In the genomic region with DNA sequence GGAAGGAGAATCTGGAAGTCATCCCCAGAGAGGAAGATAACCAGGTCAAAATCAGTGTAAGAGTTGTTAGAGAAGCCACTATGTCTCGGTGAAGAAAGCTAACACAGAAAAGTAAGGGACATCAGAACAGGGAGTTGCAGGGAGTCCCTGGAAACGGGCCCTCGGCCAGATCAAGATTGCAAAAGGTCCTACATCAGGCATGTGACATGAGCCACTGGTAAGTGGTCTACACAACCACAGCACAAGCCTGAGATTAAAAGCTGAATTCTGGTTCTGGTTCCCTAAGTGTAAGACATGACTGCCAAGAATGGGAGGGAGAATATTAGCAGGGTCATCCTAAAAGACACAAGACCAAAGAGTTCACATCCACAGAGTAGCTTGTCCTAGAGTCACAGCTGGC, we compare ENCODE assay signal across 20 mouse cellular contexts.
A peak's percentile ranks its signal among the peaks of the same experiment; 100 is the strongest.
DNase-seq lines count a peak whose midpoint lies in the region; ATAC-seq and TF ChIP-seq lines count a peak whose summit lies in the region.
"Had no signal": no experiment of that assay in that cellular context is flagged by ENCODE, and none has a peak within 500 bp of the region (broad histone marks: within the 10 kb centered on the region; RNA-seq: fewer than 3 reads in every experiment).

No protein-coding gene starts in this region.

- H3K4me1 ChIP-seq in kidney, adult 2 months (ENCODE audit: control insufficient read depth, insufficient read depth, low read length): peaks cover 14% of the 10 kb centered on the region
- H3K4me1 ChIP-seq in kidney, embryonic 14.5 days (ENCODE audit: control insufficient read depth, insufficient read depth, low read length): peaks cover 5% of the 10 kb centered on the region; the same call in 1 of the 2 replicates
- peaks cover 24% of the 10 kb centered on the region for H3K4me1 ChIP-seq in hindbrain, embryonic 14.5 days (replicated peaks; ENCODE audit: control insufficient read depth, insufficient read depth, low read length)

- no peak overlapping the region for H3K4me2 ChIP-seq in kidney, embryonic 14.5 days (replicated peaks; ENCODE audit: low read depth, low read length)
- no peak overlapping the region for H3K4me2 ChIP-seq in hindbrain, embryonic 14.5 days (replicated peaks)
- H3K4me2 ChIP-seq: embryonic facial prominence, embryonic 13.5 days; forebrain, embryonic 15.5 days; heart, embryonic 12.5 days; hindbrain, embryonic 13.5 days; neural tube, embryonic 13.5 days had no signal

- peak; percentile 19 to 48 for DNase-seq in adrenal gland, adult (ENCODE audit: inconsistent age in 2 of 2, low spot score in 1 of 2)
- no peak for DNase-seq in adrenal gland, postnatal 4 days (ENCODE audit: low spot score in 2 of 2)
- peak; percentile 31 for DNase-seq in kidney, adult 2 months
- peak; percentile 9 for DNase-seq in adipocyte (ENCODE audit: low spot score)
- DNase-seq in lung, postnatal 10 days: peak; percentile 45
- no peak for DNase-seq in hindbrain, embryonic 14.5 days (ENCODE audit: low spot score)
- DNase-seq in retina, embryonic 14.5 days (ENCODE audit: low spot score): no peak
- DNase-seq: cerebellum, adult 11 months; cerebellum, postnatal 14 days; midbrain, embryonic 14.5 days; right cerebral cortex, postnatal 14 days; spleen, adult 18-20 months; thymus, postnatal 36 days had no signal

- TF ChIP-seq CTCF in kidney, adult 2 months (conservative IDR thresholded peaks at IDR 0.05; ENCODE audit: insufficient read depth, insufficient read length, low read depth, low read length): no peak

- no peak for ATAC-seq in kidney, embryonic 14.5 days (ENCODE audit: low FRiP score, low TSS enrichment)
- ATAC-seq in hindbrain, embryonic 14.5 days (ENCODE audit: low FRiP score): no peak
- ATAC-seq: forebrain, embryonic 15.5 days; Patski had no signal

- no peak overlapping the region for H3K27ac ChIP-seq in kidney, adult 2 months (ENCODE audit: insufficient read depth, low read depth, low read length)
- no peak overlapping the region for H3K27ac ChIP-seq in kidney, embryonic 14.5 days (ENCODE audit: low read depth, low read length)
- H3K27ac ChIP-seq in hindbrain, embryonic 14.5 days: no peak overlapping the region
- H3K27ac ChIP-seq: embryonic facial prominence, embryonic 13.5 days; forebrain, embryonic 15.5 days; hindbrain, embryonic 13.5 days; neural tube, embryonic 13.5 days had no signal

- H3K4me3 ChIP-seq in kidney, adult 2 months (ENCODE audit: insufficient read depth, low read depth, low read length): no peak overlapping the region
- no peak overlapping the region for H3K4me3 ChIP-seq in kidney, embryonic 14.5 days (ENCODE audit: low read length)
- H3K4me3 ChIP-seq in hindbrain, embryonic 14.5 days (replicated peaks; ENCODE audit: low read length): no peak overlapping the region
- H3K4me3 ChIP-seq: embryonic facial prominence, embryonic 13.5 days; forebrain, embryonic 15.5 days; heart, embryonic 12.5 days; hindbrain, embryonic 13.5 days; neural tube, embryonic 13.5 days had no signal

- H3K9ac ChIP-seq in kidney, embryonic 14.5 days (ENCODE audit: low read depth, low read length): no peak overlapping the region
- no peak overlapping the region for H3K9ac ChIP-seq in hindbrain, embryonic 14.5 days
- H3K9ac ChIP-seq: embryonic facial prominence, embryonic 13.5 days; forebrain, embryonic 15.5 days; heart, embryonic 12.5 days; hindbrain, embryonic 13.5 days; neural tube, embryonic 13.5 days had no signal

- no peaks in the 10 kb centered on the region for H3K36me3 ChIP-seq in kidney, adult 2 months (ENCODE audit: control insufficient read depth, insufficient read depth, low read length)
- H3K36me3 ChIP-seq in kidney, embryonic 14.5 days (ENCODE audit: control insufficient read depth, insufficient read depth, low read length): no peaks in the 10 kb centered on the region
- H3K36me3 ChIP-seq in hindbrain, embryonic 14.5 days (replicated peaks; ENCODE audit: control insufficient read depth, insufficient read depth): no peaks in the 10 kb centered on the region
- H3K36me3 ChIP-seq: embryonic facial prominence, embryonic 13.5 days; forebrain, embryonic 15.5 days; hindbrain, embryonic 13.5 days; neural tube, embryonic 13.5 days had no signal

- 77% methylated on average over 3 of the region's 3 CpGs for WGBS in kidney, adult 2 months
- 92% methylated on average over 3 of the region's 3 CpGs for WGBS in kidney, embryonic 14.5 days
- WGBS in hindbrain, embryonic 14.5 days: 88% methylated on average over 3 of the region's 3 CpGs

- no peaks in the 10 kb centered on the region for H3K9me3 ChIP-seq in kidney, embryonic 14.5 days (ENCODE audit: control insufficient read depth, low read length)
- no peaks in the 10 kb centered on the region for H3K9me3 ChIP-seq in hindbrain, embryonic 14.5 days (ENCODE audit: control insufficient read depth, low read length)
- H3K9me3 ChIP-seq: embryonic facial prominence, embryonic 13.5 days; forebrain, embryonic 15.5 days; heart, embryonic 12.5 days; hindbrain, embryonic 13.5 days; neural tube, embryonic 13.5 days had no signal

- TF ChIP-seq POLR2A in kidney, adult 2 months (IDR thresholded peaks at IDR 0.05; ENCODE audit: low read depth, low read length): no peak

- H3K27me3 ChIP-seq in kidney, adult 2 months (replicated peaks; ENCODE audit: control insufficient read depth, insufficient read depth, low read length): no peaks in the 10 kb centered on the region
- H3K27me3 ChIP-seq in kidney, embryonic 14.5 days (ENCODE audit: control insufficient read depth, insufficient read depth, low read length): no peaks in the 10 kb centered on the region
- H3K27me3 ChIP-seq in hindbrain, embryonic 14.5 days (ENCODE audit: control insufficient read depth, insufficient read depth, low read length): no peaks in the 10 kb centered on the region
- H3K27me3 ChIP-seq: embryonic facial prominence, embryonic 13.5 days; forebrain, embryonic 15.5 days; heart, embryonic 12.5 days; hindbrain, embryonic 13.5 days; neural tube, embryonic 13.5 days; Patski had no signal

Comparison
In these comparisons a context has a peak if more than half of its experiments do, and no peak if none do; other contexts are left out.
1. DNase-seq: peak in adrenal gland, adult (2 of 2), kidney, adult 2 months (single experiment), adipocyte (single experiment) and lung, postnatal 10 days (single experiment); none in adrenal gland, postnatal 4 days (0 of 2), hindbrain, embryonic 14.5 days (single experiment) and retina, embryonic 14.5 days (single experiment).